Mouse (Mus musculus) liver, embryonic 15.5 days (tissue): ENCODE results near the gene Ebpl. TPM values are rescaled to one million over a fixed set of nuclear protein-coding genes. Genes with fewer than 3 reads are reported as not detected.
"Not testable (repeated sequence)": the region's sequence is repeated elsewhere in the genome, so short reads cannot be mapped to it uniquely, and the experiment has no call there.

ENCODE experiments used
- ATAC-seq: fragments of 200-750 bp; cut with Nextera tagmentation; 2 replicates; pipeline ENCODE4 v1.8.0; 2017; ENCODE audit warnings: moderate number of reproducible peaks, mild to moderate bottlenecking, moderate library complexity; ENCODE audit not compliant: insufficient read depth
- H3K27ac ChIP-seq: fragments of 300-500 bp; sonication (generic); replicated peaks from 2 replicates; pipeline ENCODE4 v1.5.1; 2015; ENCODE audit warnings: mild to moderate bottlenecking, inconsistent platforms
- H3K27me3 ChIP-seq: fragments of 300-500 bp; sonication (generic); 2 replicates; pipeline ENCODE4 v1.6.1; 2015; ENCODE audit warnings: mild to moderate bottlenecking, inconsistent platforms
- H3K36me3 ChIP-seq: fragments of 300-500 bp; sonication (generic); replicated peaks from 2 replicates; pipeline ENCODE4 v1.6.1; 2015; ENCODE audit warnings: moderate library complexity, mild to moderate bottlenecking, inconsistent platforms
- H3K4me1 ChIP-seq: fragments of 300-500 bp; sonication (generic); replicated peaks from 2 replicates; pipeline ENCODE4 v1.6.1; 2015; ENCODE audit warnings: inconsistent platforms
- H3K4me2 ChIP-seq: fragments of 300-500 bp; sonication (generic); 2 replicates; pipeline ENCODE4 v1.6.1; 2015; ENCODE audit warnings: moderate library complexity, mild to moderate bottlenecking, inconsistent platforms
- H3K4me3 ChIP-seq: fragments of 300-500 bp; sonication (generic); replicated peaks from 2 replicates; pipeline ENCODE4 v1.5.1; 2015; ENCODE audit warnings: mild to moderate bottlenecking, inconsistent platforms
- H3K9ac ChIP-seq: fragments of 300-500 bp; sonication (generic); 2 replicates; pipeline ENCODE4 v1.6.1; 2015; ENCODE audit warnings: moderate library complexity, mild to moderate bottlenecking, inconsistent platforms
- H3K9me3 ChIP-seq: fragments of 300-500 bp; sonication (generic); replicated peaks from 2 replicates; pipeline ENCODE4 v1.6.1; 2016; ENCODE audit warnings: inconsistent platforms
- WGBS: fragments of 180-500 bp; shearing (Covaris S2); methylation state at CpG from one replicate; pipeline ENCODE4 v1.1.7; 2015; ENCODE audit warnings: mixed read lengths; ENCODE audit not compliant: insufficient replicate concordance; 5-methylcytosine and 5-hydroxymethylcytosine counted together
- polyA plus RNA-seq: library from polyadenylated mRNA; unstranded; fragments of >200 nt; fragmentation: Nextera tagmentation; extraction: Ambion mirVana; gene quantifications from 2 replicates; pipeline ENCODE4 v1.2.1, GENCODE M21; 2015

The Ebpl gene
- polyA plus RNA-seq, 1 experiment from 2014 or later, result 5.1 TPM

DNA sequence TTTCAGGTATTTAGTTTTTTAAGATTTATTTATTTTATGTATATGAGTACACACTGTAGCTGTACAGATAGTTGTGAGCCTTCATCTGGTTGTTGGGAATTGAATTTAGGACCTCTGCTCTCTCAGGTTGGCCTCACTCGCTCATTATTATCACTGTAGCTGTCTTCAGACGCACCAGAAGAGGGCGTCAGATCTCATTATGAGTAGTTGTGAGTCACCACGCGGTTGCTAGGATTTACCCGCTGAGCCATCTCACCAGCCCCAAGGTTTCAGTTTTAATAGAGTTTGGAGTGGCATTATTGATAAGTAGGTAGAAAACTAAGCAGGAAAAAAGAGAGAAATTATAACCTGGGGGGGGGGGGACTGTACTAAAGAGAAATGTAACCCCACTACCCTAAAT is 33.2 kb downstream of the Ebpl start:
- not testable (repeated sequence) for H3K27ac ChIP-seq, H3K9ac ChIP-seq, H3K36me3 ChIP-seq, H3K27me3 ChIP-seq, H3K4me3 ChIP-seq, H3K4me1 ChIP-seq, H3K9me3 ChIP-seq, ATAC-seq
- H3K4me2 ChIP-seq, result peak overlapping the region; percentile 48
- WGBS, result 32% methylated on average over 6 of the region's 6 CpGs

DNA sequence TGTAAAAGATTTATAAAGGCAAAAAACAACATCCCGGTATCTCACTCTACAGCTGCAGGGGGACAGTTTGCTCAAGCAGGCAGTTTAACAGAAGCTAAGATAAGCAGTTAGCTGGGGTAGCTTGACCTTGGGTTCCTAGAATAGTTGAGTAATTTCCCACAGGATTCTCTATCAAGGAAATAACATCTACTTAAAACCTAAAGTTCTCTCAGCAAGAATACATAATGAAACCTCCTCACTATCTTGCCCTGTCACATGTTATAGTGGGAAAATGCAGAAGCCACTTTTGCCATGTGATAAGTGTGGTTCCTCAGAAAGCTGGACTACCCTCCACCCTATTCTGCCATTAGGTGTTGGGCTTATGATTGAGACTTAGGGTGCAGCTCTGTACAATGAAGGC is 37.5 kb downstream of the Ebpl start:
- Histone ChIP-seq H3K9ac (no peak overlapping the region), H3K4me1 (peaks cover 13% of the 10 kb centered on the region; the same call in 1 of the 2 replicates), H3K9me3 (no peaks in the 10 kb centered on the region), H3K4me3 (no peak overlapping the region), H3K27ac (no peak overlapping the region), H3K36me3 (no peaks in the 10 kb centered on the region), H3K4me2 (no peak overlapping the region), H3K27me3 (no peaks in the 10 kb centered on the region)
- ATAC-seq, result no peak
- WGBS, result 61% methylated on average over 1 of the region's 1 CpGs

DNA sequence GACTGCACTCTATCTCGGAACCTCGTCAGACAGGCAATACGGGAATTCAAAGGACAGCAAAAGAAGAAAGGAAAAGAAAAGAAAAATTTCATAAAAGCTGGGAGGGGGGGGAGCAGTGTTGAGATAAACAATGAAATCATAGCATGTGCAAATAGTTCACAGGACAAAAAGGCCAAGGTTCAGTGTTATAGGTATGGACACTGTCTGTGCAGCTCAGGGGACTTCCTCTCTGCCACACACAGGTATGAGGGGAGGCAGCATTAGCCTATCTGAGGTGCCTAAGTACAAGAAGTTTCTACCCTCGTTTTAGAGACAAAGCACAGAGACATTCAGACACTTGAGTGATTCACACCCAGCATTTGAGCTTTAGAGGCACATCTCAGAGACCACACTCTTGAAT is 39.0 kb downstream of the Ebpl start:
- peaks cover 10% of the 10 kb centered on the region; the same call in 1 of the 2 replicates for H3K4me1 ChIP-seq
- no peak overlapping the region for H3K4me3 ChIP-seq
- 69% methylated on average over 4 of the region's 4 CpGs for WGBS
- no peaks in the 10 kb centered on the region for H3K36me3 ChIP-seq
- H3K9me3 ChIP-seq, result no peaks in the 10 kb centered on the region
- H3K4me2 ChIP-seq, result no peak overlapping the region
- no peak overlapping the region for H3K9ac ChIP-seq
- no peak for ATAC-seq
- no peak overlapping the region for H3K27ac ChIP-seq
- H3K27me3 ChIP-seq, result no peaks in the 10 kb centered on the region

DNA sequence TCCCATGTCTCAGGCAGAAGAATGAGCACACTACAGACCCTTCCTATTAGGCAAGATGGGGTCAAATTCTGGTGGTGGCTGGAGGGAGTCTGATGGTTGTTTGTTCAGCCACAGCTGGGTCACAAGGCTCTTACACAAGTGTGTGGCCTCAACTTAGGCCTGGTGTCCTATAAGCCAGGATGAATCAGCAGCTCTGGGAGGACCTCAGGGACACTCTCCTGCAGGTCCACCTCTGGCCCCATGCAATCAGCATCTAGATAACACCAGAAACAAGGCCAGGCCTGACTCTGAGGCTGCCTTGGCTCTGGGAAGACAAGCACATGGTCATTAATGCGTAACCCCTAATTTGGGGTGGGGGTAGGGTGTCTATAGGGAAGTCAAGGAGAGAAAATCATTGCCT is 39.5 kb downstream of the Ebpl start:
- no peak overlapping the region for H3K27ac ChIP-seq
- no peak overlapping the region for H3K9ac ChIP-seq
- H3K36me3 ChIP-seq, result no peaks in the 10 kb centered on the region
- no peaks in the 10 kb centered on the region for H3K9me3 ChIP-seq
- 55% methylated on average over 1 of the region's 1 CpGs for WGBS
- peak; percentile 57 for ATAC-seq
- no peak overlapping the region for H3K4me3 ChIP-seq
- H3K4me2 ChIP-seq, result no peak overlapping the region
- peaks cover 10% of the 10 kb centered on the region; the same call in 1 of the 2 replicates for H3K4me1 ChIP-seq
- no peaks in the 10 kb centered on the region for H3K27me3 ChIP-seq

DNA sequence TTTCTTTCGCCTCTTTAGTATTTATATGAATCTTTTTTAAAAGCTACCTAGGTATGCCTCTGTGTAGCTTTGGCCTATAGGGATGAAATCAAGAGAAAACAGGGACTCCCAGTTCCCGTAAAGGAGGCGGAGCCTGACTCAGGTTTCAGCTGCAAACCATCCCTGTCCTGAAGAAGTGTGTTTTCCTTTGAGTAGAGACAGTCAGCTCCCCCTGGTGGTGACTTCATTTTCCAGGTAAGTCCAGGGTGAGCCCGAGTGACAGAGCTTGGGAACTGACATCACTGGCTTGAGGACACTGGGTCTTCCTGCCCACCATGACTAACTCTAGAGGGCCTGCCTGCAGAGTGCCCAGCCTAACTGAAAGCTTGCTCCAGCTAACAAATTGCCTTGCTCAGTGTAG is 43.4 kb downstream of the Ebpl start:
- H3K9ac ChIP-seq, result no peak overlapping the region
- ATAC-seq, result no peak
- H3K27ac ChIP-seq, result no peak overlapping the region
- no peak overlapping the region for H3K4me3 ChIP-seq
- H3K4me1 ChIP-seq, result peaks cover 10% of the 10 kb centered on the region; the same call in 1 of the 2 replicates
- H3K4me2 ChIP-seq, result no peak overlapping the region
- no peaks in the 10 kb centered on the region for H3K36me3 ChIP-seq
- WGBS, result 32% methylated on average over 4 of the region's 4 CpGs
- no peaks in the 10 kb centered on the region for H3K9me3 ChIP-seq
- H3K27me3 ChIP-seq, result no peaks in the 10 kb centered on the region

DNA sequence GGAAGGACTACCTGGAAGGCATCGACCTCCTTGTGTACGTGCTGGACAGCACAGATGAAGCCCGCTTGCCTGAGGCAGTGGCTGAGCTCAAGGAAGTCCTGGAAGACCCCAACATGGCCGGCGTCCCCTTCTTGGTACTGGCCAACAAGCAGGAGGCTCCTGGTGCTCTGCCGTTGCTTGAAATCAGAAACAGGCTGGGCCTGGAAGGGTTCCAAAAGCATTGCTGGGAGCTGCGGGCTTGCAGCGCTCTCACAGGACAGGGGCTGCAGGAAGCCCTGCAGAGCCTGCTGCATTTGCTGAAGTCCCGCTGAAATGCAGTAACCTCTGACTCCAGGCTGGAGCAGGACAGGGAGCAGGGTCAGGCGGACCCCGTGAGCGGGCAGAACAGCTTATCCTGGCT is 49.3 kb downstream of the Ebpl start:
- Histone ChIP-seq H3K27me3 (no peaks in the 10 kb centered on the region), H3K4me2 (peak overlapping the region; percentile 44), H3K4me1 (no peaks in the 10 kb centered on the region), H3K4me3 (peak overlapping the region; percentile 9), H3K9ac (no peak overlapping the region), H3K27ac (no peak overlapping the region), H3K36me3 (no peaks in the 10 kb centered on the region), H3K9me3 (no peaks in the 10 kb centered on the region)
- ATAC-seq, result no peak
- WGBS, result 33% methylated on average over 12 of the region's 12 CpGs

DNA sequence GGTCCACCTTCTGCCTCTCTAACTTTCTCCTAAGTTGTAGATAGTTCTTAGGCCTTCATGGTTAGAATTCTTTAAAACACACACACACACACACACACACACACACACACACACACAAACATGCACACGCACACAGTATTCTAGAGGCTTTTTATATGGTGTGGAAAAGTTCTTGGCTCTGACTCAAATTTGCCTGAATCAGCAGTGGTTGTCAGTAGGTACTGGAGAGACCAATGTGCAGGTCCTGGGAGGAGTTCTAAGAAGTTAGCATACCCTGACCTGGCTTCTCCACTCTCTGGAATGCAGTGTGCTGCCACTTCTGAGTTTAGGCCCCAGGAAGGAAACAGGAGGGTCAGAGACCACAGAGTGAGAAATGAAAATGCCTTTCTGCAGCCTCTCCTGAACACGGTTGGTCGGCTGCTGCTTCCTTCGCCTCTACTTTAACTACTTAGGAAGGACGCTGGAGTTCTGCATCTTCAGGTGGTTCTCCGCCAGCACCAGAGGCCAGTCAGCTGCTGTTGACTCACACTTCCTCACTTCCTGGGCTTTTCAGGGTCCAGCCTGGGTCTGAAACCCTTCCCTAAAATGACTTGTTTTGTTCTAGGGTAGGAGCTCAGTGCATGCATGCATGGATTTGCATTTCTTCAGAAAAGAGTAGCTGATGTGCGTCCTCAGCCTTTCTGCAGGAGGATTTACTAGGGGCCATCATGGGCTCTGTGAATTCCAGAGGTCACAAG is 50.0 kb downstream of the Ebpl start:
- no peak for ATAC-seq
- Histone ChIP-seq H3K4me2 (peak overlapping the region; percentile 44), H3K9ac (no peak overlapping the region), H3K36me3 (no peaks in the 10 kb centered on the region), H3K4me1 (no peaks in the 10 kb centered on the region), H3K27me3 (no peaks in the 10 kb centered on the region), H3K4me3 (peak overlapping the region; percentile 9; the same call in 1 of the 2 replicates), H3K27ac (peak overlapping the region; percentile 6), H3K9me3 (no peaks in the 10 kb centered on the region)
- 38% methylated on average over 7 of the region's 7 CpGs for WGBS

DNA sequence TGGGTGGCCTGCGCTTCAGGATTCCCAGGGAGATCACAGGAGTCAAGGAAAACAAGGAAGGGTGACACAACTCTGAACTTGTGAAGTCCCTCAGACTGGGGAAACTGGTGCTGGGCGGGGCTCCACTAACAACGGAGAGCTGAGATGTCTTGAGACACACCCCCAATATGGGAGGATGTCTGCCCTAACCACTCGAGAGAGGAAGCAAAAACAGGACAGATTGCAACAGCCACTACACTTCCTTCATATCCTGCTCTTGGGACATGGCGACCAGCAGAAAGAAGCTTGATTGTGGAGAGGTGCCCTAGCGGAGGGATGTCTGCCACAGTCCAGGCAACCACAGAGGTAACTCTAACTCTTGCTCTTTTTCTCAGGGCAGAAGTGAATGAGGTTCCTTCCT is 50.6 kb downstream of the Ebpl start, which contains the start of gene Arl11:
Gene Arl11, plus strand, starts transcription at position 161 of the 400 bp plus-strand sequence.
- no peaks in the 10 kb centered on the region for H3K27me3 ChIP-seq
- no peaks in the 10 kb centered on the region for H3K9me3 ChIP-seq
- H3K36me3 ChIP-seq, result no peaks in the 10 kb centered on the region
- peak within 1 kb of the TSS; percentile 9; the same call in 1 of the 2 replicates for H3K4me3 ChIP-seq
- ATAC-seq, result no peak
- H3K4me2 ChIP-seq, result peak within 1 kb of the TSS; percentile 44
- 20% methylated on average over 6 of the region's 6 CpGs for WGBS
- H3K27ac ChIP-seq, result peak within 1 kb of the TSS; percentile 6
- H3K9ac ChIP-seq, result no peak within 1 kb of the TSS
- H3K4me1 ChIP-seq, result no peaks in the 10 kb centered on the region

DNA sequence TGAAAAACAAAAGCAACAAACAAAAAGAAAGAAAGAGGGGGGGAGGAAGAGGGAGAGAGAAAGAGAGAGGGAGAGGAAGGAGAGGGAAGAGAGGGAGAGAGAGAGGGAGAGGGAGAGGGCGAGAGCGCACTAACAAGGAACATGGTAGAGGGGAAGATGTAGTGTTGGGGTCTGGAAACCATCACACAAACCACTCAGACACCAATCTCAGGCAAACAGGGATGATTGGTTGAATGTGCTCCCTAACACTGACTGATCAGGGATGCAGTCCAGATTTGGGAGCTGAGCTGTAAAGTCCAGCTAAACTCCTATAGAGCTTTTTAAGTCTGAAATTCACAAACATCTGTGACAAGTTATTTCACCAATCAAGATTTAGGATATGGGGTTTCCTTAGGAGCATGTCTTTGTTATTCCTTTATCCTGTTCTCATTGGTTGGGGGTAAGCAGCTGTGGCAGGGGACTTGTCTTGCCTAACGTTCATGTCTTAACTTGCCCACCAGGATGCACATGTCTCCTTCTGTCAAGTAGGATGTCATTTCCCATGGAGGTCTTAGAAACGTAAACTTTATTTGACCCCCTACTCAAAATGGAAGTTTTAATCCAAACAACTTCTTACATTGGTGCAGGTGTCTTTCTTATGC is 56.1 kb downstream of the Ebpl start:
- 59% methylated on average over 4 of the region's 4 CpGs for WGBS
- no peak for ATAC-seq
- Histone ChIP-seq H3K4me3 (no peak overlapping the region), H3K27ac (no peak overlapping the region), H3K27me3 (no peaks in the 10 kb centered on the region), H3K36me3 (no peaks in the 10 kb centered on the region), H3K9me3 (no peaks in the 10 kb centered on the region), H3K4me2 (no peak overlapping the region), H3K4me1 (no peaks in the 10 kb centered on the region), H3K9ac (no peak overlapping the region)

DNA sequence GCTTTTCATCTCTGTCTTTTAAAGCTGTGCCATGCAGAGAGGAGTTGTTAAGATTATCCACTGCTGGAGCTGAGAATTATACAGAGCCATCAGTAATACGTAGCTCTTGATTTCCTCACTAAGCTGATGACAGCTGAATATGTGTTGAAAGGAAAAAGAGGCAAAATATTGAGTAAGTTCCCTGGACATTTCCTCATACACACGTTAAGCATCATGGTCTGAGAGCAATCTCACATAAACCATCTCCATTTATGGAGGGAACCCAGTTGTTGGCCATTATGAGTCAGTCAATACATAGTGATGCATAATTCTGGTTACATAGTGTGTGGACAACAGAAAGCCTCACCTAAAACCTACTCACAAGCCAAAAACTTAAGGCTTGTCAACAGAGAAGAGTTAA is 57.8 kb downstream of the Ebpl start:
- WGBS, result 44% methylated on average over 2 of the region's 2 CpGs
- no peaks in the 10 kb centered on the region for H3K36me3 ChIP-seq

DNA sequence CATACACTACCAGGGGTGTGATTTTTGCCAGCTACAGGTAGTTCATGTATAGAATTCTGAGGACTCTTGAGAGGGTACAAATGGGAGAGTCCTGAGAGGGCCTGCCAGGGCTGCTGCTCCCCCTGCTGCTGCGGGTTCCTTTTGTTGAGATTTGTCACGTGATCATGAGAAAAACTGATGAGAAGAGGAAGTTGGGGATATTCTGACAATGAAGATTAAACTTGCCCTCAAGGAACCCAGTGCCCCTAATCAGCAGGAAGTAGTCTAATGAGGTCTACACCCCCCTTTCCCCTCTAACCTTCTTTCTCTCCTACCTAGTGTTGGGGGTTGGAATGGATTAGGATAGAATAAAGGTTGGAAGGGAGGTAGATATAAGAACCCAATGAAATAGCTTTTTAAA is 58.9 kb downstream of the Ebpl start:
- no peak overlapping the region for H3K4me2 ChIP-seq
- no peaks in the 10 kb centered on the region for H3K36me3 ChIP-seq
- H3K4me1 ChIP-seq, result no peaks in the 10 kb centered on the region
- 5% methylated on average over 2 of the region's 2 CpGs for WGBS
- no peak overlapping the region for H3K9ac ChIP-seq
- no peak overlapping the region for H3K27ac ChIP-seq
- H3K4me3 ChIP-seq, result no peak overlapping the region
- no peak for ATAC-seq
- H3K9me3 ChIP-seq, result no peaks in the 10 kb centered on the region
- no peaks in the 10 kb centered on the region for H3K27me3 ChIP-seq

More for the DNA sequence above, 57.8 kb downstream of the Ebpl start:
- H3K4me1 ChIP-seq, result no peaks in the 10 kb centered on the region
- H3K27me3 ChIP-seq, result no peaks in the 10 kb centered on the region
- no peak overlapping the region for H3K27ac ChIP-seq
- no peak overlapping the region for H3K9ac ChIP-seq
- H3K9me3 ChIP-seq, result no peaks in the 10 kb centered on the region
- no peak for ATAC-seq
- H3K4me3 ChIP-seq, result no peak overlapping the region
- H3K4me2 ChIP-seq, result no peak overlapping the region
